Mouse (Mus musculus) G1E (cell line): ENCODE data around the gene Enox1. TPM values are rescaled to one million over a fixed set of nuclear protein-coding genes. Genes with fewer than 3 reads are reported as not detected.

ENCODE experiments used
- ATAC-seq: 2 replicates; pipeline ENCODE4 v1.8.0; 2016; ENCODE audit warnings: mild to moderate bottlenecking; ENCODE audit not compliant: insufficient number of reproducible peaks, poor library complexity, low FRiP score, severe bottlenecking; ENCODE audit errors: extremely low read depth
- DNase-seq: peaks from one replicate; pipeline ENCODE4 v3.0.0; 2012; ENCODE audit warnings: low spot score
- H3K27me3 ChIP-seq: 2 replicates; pipeline ENCODE4 v1.6.1; 2012; ENCODE audit warnings: mild to moderate bottlenecking, low read length, inconsistent platforms; ENCODE audit not compliant: insufficient read depth
- H3K36me3 ChIP-seq: replicated peaks from 2 replicates; pipeline ENCODE3; 2012; ENCODE audit warnings: mild to moderate bottlenecking, inconsistent platforms
- H3K4me1 ChIP-seq: 2 replicates; pipeline ENCODE4 v1.6.1; 2012; ENCODE audit warnings: low read depth, low read length, inconsistent platforms, mixed read lengths; ENCODE audit not compliant: insufficient read depth
- H3K4me3 ChIP-seq: 2 replicates; pipeline ENCODE4 v1.5.1; 2012; ENCODE audit warnings: low read depth, mild to moderate bottlenecking, inconsistent platforms, low read length, moderate library complexity, mixed read lengths
- H3K9me3 ChIP-seq: replicated peaks from 2 replicates; pipeline ENCODE4 v1.6.1; 2012; ENCODE audit warnings: inconsistent platforms
- CTCF ChIP-seq: IDR thresholded peaks from 2 replicates; pipeline ENCODE4 v1.5.1; 2012; ENCODE audit warnings: low read depth, low read length, inconsistent platforms, mixed read lengths
- GATA1 ChIP-seq: IDR thresholded peaks from 2 replicates; pipeline ENCODE4 v1.6.1; 2012; ENCODE audit warnings: borderline replicate concordance, low read length, inconsistent platforms, mixed read lengths
- GATA2 ChIP-seq: IDR thresholded peaks from 2 replicates; pipeline ENCODE4 v1.6.1; 2012; ENCODE audit warnings: low read depth, low read length, inconsistent platforms, borderline replicate concordance
- POLR2AphosphoS5 ChIP-seq: IDR thresholded peaks from 2 replicates; pipeline ENCODE4 v1.6.1; 2012; ENCODE audit warnings: low read depth, low read length, inconsistent platforms; ENCODE audit not compliant: insufficient replicate concordance
- TAL1 ChIP-seq: conservative IDR thresholded peaks from 2 replicates; pipeline ENCODE4 v1.6.1; 2012; ENCODE audit warnings: low read depth, low read length, inconsistent platforms, mixed read lengths
- polyA plus RNA-seq: library from polyadenylated mRNA; stranded (reverse); fragments of >175 nt; gene quantifications from 2 replicates; pipeline ENCODE4 v1.2.3, GENCODE M21; 2012
- total RNA-seq, 2 experiments: library from RNA; stranded (forward) in 1 of 2; stranded (reverse) in 1 of 2; fragments of 200-1000 nt in 1 of 2; fragments of >200 nt in 1 of 2; fragmentation: Nextera tagmentation in 1 of 2; gene quantifications; 2 replicates each; pipeline ENCODE4 v1.2.3; 2014 to 2017

The Enox1 gene
- total and polyA plus RNA-seq, 3 experiments, result 0.05 TPM; not detected in 2

DNA sequence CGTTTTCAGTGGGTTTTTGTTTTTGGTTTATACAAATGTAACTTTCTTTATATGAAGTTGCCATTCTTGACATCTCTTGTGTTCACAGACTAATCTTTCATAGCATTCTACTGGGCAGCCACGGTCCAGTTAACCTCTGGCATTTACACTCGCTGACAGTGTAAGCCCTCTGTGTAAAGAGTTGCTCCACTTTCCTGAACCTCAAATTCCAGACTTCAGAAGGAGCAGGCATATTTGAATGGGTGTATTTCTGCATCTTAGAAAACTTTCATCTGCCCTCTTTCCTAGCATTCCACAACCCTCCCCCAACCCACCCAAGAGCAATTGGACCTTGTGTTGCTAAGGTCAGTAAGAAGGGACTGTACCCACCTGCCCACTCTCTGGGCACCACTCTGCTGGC, 171.1 kb downstream of the Enox1 start:
- peaks cover 45% of the 10 kb centered on the region for H3K9me3 ChIP-seq
- DNase-seq, result no peak
- no peak for ATAC-seq
- no peaks in the 10 kb centered on the region for H3K27me3 ChIP-seq
- TF ChIP-seq POLR2AphosphoS5 (no peak), GATA1 (no peak), TAL1 (no peak), CTCF (no peak)
- H3K4me1 ChIP-seq, result no peaks in the 10 kb centered on the region
- H3K36me3 ChIP-seq, result no peaks in the 10 kb centered on the region
- H3K4me3 ChIP-seq, result no peak overlapping the region

GRCm38 (mm10) chr14:77329791-77330190, 173.2 kb downstream of the Enox1 start:
- Histone ChIP-seq H3K27me3 (no peaks in the 10 kb centered on the region), H3K4me3 (no peak overlapping the region), H3K36me3 (no peaks in the 10 kb centered on the region), H3K9me3 (peaks cover 30% of the 10 kb centered on the region), H3K4me1 (no peaks in the 10 kb centered on the region)
- ATAC-seq (no peak), DNase-seq (no peak)
- TF ChIP-seq POLR2AphosphoS5, result no peak
- no peak for TF ChIP-seq TAL1
- TF ChIP-seq CTCF, result no peak
- no peak for TF ChIP-seq GATA1
- TF ChIP-seq GATA2, result no peak

DNA sequence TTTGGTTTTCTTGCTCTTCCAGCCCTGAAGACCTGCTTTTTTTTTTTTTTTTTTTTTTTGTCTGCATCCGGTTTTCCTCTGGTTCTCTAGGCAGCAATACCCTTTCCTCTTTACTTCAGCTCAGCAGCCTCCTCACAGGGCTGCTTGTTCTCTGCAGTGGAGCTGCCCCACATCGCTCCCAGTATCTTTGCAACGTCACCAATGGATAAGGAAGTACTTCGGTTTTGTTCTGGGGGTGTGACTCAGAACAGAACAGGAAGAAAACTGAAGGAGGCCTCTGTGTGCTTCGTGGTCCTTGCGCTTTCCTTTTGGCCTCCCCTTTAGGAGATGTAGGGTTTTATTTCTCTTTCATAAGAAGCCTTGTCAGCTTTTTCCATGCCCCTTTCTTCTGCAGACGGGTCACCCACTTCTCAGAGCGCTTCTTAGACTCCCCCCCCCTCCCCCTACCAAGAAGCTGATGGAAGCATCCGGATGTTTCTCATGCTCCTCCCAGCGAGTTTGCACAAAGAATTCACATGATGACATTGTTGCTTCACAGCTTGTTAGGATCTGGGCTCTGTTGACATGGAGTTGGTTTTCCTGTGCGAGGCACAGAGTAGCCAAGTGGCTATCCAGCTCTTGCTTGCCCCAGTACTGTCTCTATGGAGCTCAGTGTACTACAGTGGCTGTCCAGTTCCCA, 187.2 kb downstream of the Enox1 start:
- H3K9me3 ChIP-seq, result peaks cover 47% of the 10 kb centered on the region
- DNase-seq (no peak), ATAC-seq (no peak)
- no peaks in the 10 kb centered on the region for H3K4me1 ChIP-seq
- H3K4me3 ChIP-seq, result no peak overlapping the region
- H3K27me3 ChIP-seq, result no peaks in the 10 kb centered on the region
- no peaks in the 10 kb centered on the region for H3K36me3 ChIP-seq
- no peak for TF ChIP-seq POLR2AphosphoS5
- TF ChIP-seq GATA2, result no peak
- no peak for TF ChIP-seq GATA1
- no peak for TF ChIP-seq CTCF

DNA sequence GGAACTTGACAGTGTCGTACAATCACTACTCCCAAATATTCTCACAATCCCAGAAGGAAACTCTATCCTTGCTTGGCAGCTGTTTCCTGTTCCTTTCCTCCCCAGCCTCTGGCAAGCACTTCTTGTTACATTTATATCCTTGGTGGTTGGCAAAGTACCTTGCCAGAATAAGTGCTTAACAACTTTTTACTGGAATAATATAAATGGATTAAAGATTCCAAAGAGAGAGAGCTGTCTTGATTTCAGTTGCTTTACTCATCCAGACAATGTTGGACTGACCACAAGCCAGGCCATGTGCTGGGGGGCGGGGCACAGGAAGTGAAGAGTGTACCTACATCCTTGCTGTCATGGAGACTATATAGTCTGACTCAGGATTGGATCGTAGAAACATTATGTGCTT, 189.7 kb downstream of the Enox1 start:
- no peak for ATAC-seq
- no peaks in the 10 kb centered on the region for H3K27me3 ChIP-seq

GRCm38 (mm10) chr14:77351803-77352352, 195.3 kb downstream of the Enox1 start:
- H3K27me3 ChIP-seq, result no peaks in the 10 kb centered on the region
- DNase-seq, result no peak
- no peaks in the 10 kb centered on the region for H3K36me3 ChIP-seq
- ATAC-seq, result no peak
- H3K9me3 ChIP-seq, result peaks cover 45% of the 10 kb centered on the region
- no peak for TF ChIP-seq GATA1
- no peak for TF ChIP-seq TAL1
- no peak for TF ChIP-seq POLR2AphosphoS5
- TF ChIP-seq GATA2, result no peak
- no peak for TF ChIP-seq CTCF
- no peaks in the 10 kb centered on the region for H3K4me1 ChIP-seq
- H3K4me3 ChIP-seq, result no peak overlapping the region

More for the DNA sequence above, 189.7 kb downstream of the Enox1 start:
- no peaks in the 10 kb centered on the region for H3K4me1 ChIP-seq
- peaks cover 59% of the 10 kb centered on the region for H3K9me3 ChIP-seq
- H3K36me3 ChIP-seq, result no peaks in the 10 kb centered on the region
- TF ChIP-seq TAL1 (no peak), CTCF (no peak), POLR2AphosphoS5 (no peak), GATA2 (no peak), GATA1 (no peak)
- DNase-seq, result no peak
- no peak overlapping the region for H3K4me3 ChIP-seq

GRCm38 (mm10) chr14:77362662-77363061, 206.1 kb downstream of the Enox1 start:
- Histone ChIP-seq H3K36me3 (no peaks in the 10 kb centered on the region), H3K27me3 (no peaks in the 10 kb centered on the region), H3K9me3 (peaks cover 31% of the 10 kb centered on the region), H3K4me1 (no peaks in the 10 kb centered on the region), H3K4me3 (no peak overlapping the region)
- ATAC-seq, result no peak
- TF ChIP-seq CTCF, result no peak
- no peak for TF ChIP-seq TAL1
- TF ChIP-seq POLR2AphosphoS5, result no peak
- TF ChIP-seq GATA1, result no peak
- TF ChIP-seq GATA2, result no peak
- DNase-seq, result no peak
